Mouse (Mus musculus) left cerebral cortex, adult 2 months (tissue): Measurements from ENCODE around the gene Acadl. TPM values are rescaled to one million over a fixed set of nuclear protein-coding genes. Genes with fewer than 3 reads are reported as not detected.

Experiments used
- DNase-seq, 2 experiments: peaks; one replicate each; pipeline ENCODE4 v3.0.0; 2021 to 2022; ENCODE audit warnings: low spot score in 2 of 2, mixed read lengths in 1 of 2; ENCODE audit errors: extremely low spot score in 1 of 2
- H3K27ac ChIP-seq: fragments of 200-600 bp; 2 replicates; pipeline ENCODE4 v1.8.1; 2022
- H3K4me3 ChIP-seq: fragments of 200-600 bp; 2 replicates; pipeline ENCODE4 v1.8.1; 2022
- CTCF ChIP-seq: fragments of 200-600 bp; IDR thresholded peaks from 2 replicates; pipeline ENCODE4 v1.8.1; 2022; ENCODE audit warnings: antibody characterized with exemption, mild to moderate bottlenecking, moderate library complexity
- intact Hi-C: fragments of 180-260 bp; cut with DNase I; formaldehyde crosslinking; loops from one replicate; pipeline ENCODE4 v1.15.1; 2025
- total RNA-seq, 2 experiments: library from RNA; stranded (reverse); gene quantifications; 2 replicates each; pipeline ENCODE4 v1.2.3; 2021

Gene Acadl
- total RNA-seq, 2 experiments from 2014 or later, result 28.8 to 32.4 TPM

DNA sequence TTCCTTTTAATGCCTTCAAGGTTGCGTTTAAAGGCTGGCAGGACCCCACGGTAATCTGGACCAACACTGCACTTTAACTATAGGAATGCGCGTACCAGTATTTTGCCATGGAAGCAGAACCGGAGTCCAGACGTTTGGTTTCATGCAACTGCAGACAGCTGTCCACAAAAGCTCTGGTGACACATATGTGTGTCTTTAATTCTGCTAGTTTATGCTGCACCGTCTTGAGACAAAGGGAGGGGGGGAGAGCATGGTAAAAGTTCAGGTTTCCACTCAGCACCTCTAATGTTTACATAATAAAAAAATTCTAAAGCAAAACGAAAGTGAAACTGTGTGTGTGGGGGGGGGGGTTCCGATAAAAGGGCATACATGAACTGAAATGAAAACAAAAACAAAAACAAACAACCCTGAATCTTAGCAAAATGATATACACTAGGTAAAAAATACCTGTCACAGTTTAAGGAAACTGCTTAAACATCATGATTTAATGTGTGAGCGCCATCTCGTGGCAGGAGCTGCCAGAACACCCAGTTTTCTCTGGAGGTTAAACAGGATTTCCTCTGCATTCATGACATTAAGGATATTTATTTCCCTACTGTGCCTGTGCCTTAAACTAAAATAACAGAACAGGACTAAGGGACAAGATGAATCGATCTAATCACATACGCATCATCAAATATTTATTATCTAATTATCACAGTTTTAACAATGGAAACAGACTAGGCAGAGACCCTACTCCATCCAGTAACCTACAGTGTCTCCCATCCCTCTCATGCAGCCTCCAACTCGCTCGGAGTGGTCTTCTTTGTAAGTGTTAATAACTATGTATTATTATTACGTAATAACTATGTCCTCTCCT is 24.7 kb downstream of the Acadl start:
- peak overlapping the region; percentile 21 for H3K4me3 ChIP-seq
- TF ChIP-seq CTCF, result peak; percentile 87
- intact Hi-C loops, result loop anchor here (2.0 to 5.0 kb wide), 3 partner anchors 81 to 160 kb away; partner anchors contain the start of gene Rpe

DNA sequence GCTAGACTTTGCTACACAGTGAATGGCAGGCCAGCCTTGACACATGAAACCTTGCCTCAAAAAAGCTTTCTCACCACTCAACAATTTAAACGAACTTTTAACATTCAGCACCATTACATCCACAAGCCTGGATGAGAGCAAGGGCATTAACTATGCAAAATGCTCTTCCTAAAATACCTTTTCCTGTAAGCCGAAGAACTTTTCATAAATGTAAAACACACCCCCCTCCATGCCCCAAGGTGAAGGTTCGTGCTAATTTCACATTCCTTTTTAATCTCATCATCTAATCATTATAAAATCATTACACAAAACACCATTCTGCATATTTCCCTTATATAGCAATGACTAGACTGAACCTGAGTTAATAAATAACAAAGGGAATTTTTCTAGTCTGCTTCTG is 25.9 kb downstream of the Acadl start:
- no peak for TF ChIP-seq CTCF
- intact Hi-C loops, result loop anchor here (5.0 kb wide), 2 partner anchors 80 to 135 kb away; partner anchors contain the start of gene Rpe
- H3K27ac ChIP-seq, result no peak overlapping the region
- DNase-seq, result no peak
- H3K4me3 ChIP-seq, result no peak overlapping the region

More for the DNA sequence above, 24.7 kb downstream of the Acadl start:
- peak; percentile 71 to 84 for DNase-seq
- H3K27ac ChIP-seq, result no peak overlapping the region

DNA sequence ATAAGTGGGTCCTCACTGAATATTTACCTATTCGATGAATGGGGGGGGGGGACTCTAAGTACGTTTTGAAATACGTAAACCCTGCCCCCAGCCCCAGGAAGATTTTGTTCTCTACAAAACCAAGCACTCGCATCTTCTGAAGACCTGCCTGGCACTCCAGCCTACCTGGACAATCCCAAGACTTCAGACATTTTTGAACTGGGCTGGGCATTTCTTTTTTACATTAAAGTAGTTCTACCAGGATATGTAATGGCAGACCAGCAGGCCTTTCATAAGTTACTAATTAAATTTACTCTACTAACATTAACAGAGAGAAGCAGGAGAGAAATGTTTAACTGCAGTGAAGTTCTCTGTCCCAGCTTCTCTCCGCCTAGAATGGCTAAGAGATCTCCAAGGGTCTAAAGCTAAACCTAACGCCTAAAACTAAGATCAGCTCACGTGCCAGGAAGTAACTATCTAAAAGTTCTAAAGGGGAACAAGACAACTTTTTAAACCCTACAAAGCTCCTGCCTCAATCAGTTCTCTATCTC is 30.4 kb downstream of the Acadl start:
- Histone ChIP-seq H3K4me3 (no peak overlapping the region), H3K27ac (no peak overlapping the region)
- intact Hi-C loops, result no loop called here
- TF ChIP-seq CTCF, result no peak
- no peak for DNase-seq

DNA sequence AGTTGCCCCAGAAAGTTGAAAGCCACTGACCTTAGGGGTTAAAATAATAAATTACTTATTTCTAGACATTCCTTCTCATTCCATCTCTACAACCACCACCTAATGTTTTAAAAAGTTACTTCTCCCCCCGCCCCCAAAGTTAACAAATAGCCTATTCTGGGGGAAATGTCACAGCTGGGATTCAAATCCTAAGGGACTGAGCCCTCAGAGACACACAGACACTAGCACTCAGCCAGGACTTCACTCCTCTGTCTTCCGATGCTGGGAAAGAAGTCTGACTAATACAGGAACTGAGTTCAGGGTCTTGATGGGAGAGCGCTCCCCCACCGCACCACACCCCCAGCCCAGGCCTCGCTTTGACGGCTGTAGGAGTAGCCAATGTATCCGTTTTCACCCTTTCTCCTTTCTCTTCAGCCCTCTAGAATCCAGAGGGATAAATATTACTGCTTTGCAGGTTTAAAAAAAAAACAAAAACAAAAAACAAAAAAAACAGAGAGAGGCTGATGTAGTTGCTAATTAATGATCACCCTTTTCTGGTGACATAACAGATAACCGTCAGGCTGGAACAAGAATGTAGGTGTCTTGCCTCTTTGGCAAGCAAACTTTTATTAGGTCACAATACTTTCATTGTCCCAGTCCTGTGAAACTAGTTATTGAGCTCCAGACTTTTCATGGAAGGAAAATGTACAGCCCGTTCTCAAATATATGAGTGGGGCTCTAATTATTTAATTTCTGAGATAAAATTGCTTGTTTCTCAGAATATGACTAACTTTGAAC is 31.1 kb downstream of the Acadl start:
- no peak for DNase-seq
- no peak for TF ChIP-seq CTCF
- intact Hi-C loops, result no loop called here
- no peak overlapping the region for H3K4me3 ChIP-seq
- H3K27ac ChIP-seq, result no peak overlapping the region

DNA sequence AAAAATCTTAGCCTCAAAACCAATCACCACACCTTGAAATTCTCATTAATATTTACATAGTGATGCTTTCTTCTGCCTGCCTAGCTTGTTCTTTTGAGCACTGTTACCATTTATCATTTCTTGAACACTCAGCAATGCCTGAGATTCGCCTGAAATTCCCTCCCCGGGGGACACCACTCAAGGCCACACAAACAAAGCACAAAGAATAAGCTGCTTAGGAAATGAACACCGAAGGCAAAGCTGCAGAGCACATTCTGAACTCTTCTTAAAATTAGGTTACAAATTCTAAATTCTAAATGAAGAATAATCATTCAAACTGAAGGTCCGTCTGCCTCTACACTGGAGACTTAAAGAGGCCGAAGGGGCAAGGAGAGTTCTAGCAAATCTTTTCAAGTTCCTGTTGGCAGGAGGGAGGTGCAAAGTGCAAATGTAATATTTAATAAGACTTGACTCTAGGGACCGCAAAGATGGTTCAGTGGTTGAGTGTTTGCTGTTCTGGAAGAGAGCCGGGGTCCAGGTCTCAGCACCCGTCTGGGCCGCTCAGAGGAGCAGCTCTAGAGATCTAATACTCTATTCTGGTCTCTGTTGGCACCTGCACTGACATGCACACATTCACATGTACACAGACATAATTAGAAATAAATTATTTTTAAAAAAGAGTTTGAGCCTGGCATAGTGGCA is 33.5 kb downstream of the Acadl start:
- intact Hi-C loops, result no loop called here
- Histone ChIP-seq H3K27ac (no peak overlapping the region), H3K4me3 (no peak overlapping the region)
- TF ChIP-seq CTCF, result no peak
- DNase-seq, result no peak

DNA sequence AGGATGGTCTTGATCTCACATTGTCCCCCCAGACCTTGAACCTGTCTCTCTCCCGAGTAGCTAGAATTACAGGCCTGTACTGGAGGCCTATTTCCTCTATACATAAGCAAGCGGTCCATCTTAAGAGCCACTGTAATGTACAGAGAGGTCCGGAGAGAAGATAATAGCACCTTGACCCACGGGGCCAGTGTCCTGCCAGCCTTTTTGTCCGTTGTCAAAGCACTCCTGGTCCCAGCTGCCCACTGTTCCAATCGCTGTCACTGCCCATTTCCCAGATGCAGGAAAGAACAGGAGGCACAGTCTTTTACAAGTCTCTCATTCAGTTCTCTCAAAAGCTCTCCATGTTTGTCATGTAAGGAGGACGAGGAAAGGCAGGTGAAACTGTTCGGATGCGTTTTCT is 41.1 kb downstream of the Acadl start:
- DNase-seq, result no peak

DNA sequence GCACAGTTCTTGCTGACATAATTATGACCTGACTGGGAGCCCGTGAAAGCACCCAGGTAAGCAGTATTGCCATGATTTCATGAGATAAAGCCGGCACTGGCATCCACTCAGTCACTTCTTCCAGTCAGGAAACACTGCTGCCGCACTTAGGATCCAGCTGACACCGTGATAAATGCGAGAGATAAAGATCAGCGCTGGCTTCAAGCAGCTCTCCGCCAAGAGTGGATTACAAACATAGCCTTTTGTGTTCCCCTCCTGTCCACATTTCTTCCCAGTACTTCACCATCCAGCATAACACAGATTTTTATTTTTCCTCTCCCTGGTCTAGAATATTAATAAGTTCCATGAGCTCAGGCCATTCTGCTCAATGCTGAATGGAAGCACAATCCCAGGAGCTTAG is 42.8 kb downstream of the Acadl start:
- H3K27ac ChIP-seq, result no peak overlapping the region
- TF ChIP-seq CTCF, result no peak
- intact Hi-C loops, result no loop called here
- no peak overlapping the region for H3K4me3 ChIP-seq
- no peak for DNase-seq

More for the DNA sequence above, 41.1 kb downstream of the Acadl start:
- no peak overlapping the region for H3K27ac ChIP-seq
- TF ChIP-seq CTCF, result no peak
- intact Hi-C loops, result no loop called here
- no peak overlapping the region for H3K4me3 ChIP-seq

DNA sequence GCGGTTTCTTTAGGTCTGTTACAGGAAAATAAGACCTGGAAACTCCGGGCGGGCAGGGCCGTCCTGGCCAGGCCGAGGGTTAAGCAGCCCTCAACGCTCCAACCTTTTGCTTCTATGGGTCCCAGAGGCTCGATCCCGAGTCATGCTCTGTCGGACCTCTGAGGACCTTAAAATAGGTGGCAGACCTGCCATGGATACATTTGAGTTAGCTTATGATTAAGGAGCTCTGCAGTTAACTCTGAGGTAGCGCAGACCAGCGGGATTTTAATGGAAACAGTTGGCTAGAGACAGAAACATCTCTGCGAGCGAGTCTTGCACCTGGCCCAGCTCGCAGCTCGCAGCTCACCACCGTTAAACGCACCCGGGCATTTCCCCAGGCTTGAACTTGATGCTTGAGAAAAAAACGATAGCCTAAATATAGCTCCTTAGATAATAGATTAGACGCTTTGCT is 45.2 kb downstream of the Acadl start:
- peak overlapping the region; percentile 83 for H3K4me3 ChIP-seq
- peak overlapping the region; percentile 78 for H3K27ac ChIP-seq
- no peak for TF ChIP-seq CTCF
- intact Hi-C loops, result loop anchor here (1.0 to 10.0 kb wide), 5 partner anchors 45 to 1283 kb away; partner anchors contain the start of genes Acadl, Lancl1, Map2 and Rpe
- no peak for DNase-seq

DNA sequence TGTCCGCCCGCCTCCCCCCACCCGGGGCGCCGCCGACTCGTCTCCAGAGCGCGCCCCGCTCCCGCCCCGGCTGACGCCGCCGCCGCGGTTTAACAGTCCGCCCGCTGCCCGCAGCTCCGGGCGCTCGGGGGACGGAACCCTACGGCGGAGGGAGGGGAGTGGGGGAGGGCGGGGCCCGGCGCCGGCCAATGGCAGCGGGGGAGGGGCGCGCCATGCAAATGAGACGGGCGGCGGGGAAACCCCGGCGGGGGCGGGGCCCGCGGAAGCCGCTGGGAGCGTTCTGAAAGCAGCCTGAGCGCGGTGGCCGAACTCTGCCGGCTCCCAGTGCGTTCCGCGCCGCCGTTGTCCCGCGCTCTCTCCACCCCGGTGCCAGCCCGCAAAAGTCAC is 45.6 kb downstream of the Acadl start, which contains the start of gene Kansl1l:
Gene Kansl1l (minus strand): TSS at position 110 of the 387 bp plus-strand sequence.
- no peak for TF ChIP-seq CTCF
- DNase-seq, result peak; percentile 94 to 95
- intact Hi-C loops, result loop anchor here (1.0 to 10.0 kb wide), 5 partner anchors 45 to 1283 kb away; partner anchors contain the start of genes Acadl, Lancl1, Map2 and Rpe
- Histone ChIP-seq H3K4me3 (peak within 1 kb of the TSS; percentile 83), H3K27ac (peak within 1 kb of the TSS; percentile 97)

DNA sequence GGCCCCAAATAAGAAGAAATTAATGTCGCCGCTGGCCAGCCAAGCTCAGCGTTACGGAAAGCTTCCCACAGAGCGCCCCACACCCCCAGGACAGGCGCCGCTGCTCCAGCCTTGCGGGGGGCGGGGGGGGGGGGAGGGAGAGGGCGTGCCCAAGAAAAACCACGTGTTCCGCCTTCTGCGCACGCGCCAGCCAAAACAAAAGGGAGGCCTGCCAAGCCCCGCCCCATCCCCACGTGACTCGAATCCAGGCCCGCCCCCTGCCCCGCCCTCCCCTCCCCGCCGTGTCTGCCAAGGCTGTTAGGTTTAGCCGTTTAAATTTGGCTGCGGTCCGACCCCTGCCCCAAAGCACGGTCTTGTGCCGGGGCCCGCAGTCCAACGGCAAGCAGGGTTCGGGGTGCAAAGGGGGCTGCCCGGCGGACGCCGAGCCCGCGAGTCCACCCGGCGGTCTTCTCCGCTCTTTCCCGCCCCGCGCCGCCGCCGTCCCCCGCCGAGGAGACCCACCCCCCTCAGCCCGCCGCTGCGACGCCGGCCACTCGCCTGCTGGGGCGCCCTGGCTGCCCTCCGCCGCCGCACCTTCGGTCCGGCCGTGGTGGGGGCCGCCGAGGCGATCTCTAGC is 46.1 kb downstream of the Acadl start:
- intact Hi-C loops, result loop anchor here (1.0 to 10.0 kb wide), 5 partner anchors 46 to 1282 kb away; partner anchors contain the start of genes Acadl, Lancl1, Map2 and Rpe
- peak overlapping the region; percentile 83 for H3K4me3 ChIP-seq
- H3K27ac ChIP-seq, result peak overlapping the region; percentile 97
- DNase-seq, result peak; percentile 93 to 97
- TF ChIP-seq CTCF, result no peak; the same call in 1 of the 2 replicates
